Mouse (Mus musculus) C2C12 (cell line): ENCODE measurements around the gene Mtr. TPM values are rescaled to one million over a fixed set of nuclear protein-coding genes. Genes with fewer than 3 reads are reported as not detected.

Experiments used
- H3K27me3 ChIP-seq: one replicate; pipeline ENCODE4 v1.6.1; 2011; ENCODE audit not compliant: control insufficient read depth, insufficient read depth, insufficient read length
- H3K36me3 ChIP-seq: one replicate; pipeline ENCODE4 v1.6.1; 2011; ENCODE audit not compliant: control insufficient read depth, insufficient read depth
- H3K4me3 ChIP-seq: one replicate; pipeline ENCODE4 v1.5.1; 2011; ENCODE audit warnings: mild to moderate bottlenecking, control low read depth; ENCODE audit not compliant: poor library complexity, insufficient read depth, severe bottlenecking
- H3K79me2 ChIP-seq: one replicate; pipeline ENCODE4 v1.6.1; 2011; ENCODE audit not compliant: control insufficient read depth, insufficient read depth
- H3K79me3 ChIP-seq: one replicate; pipeline ENCODE4 v1.6.1; 2011; ENCODE audit warnings: low read depth, control low read depth
- H3ac ChIP-seq: one replicate; pipeline ENCODE3; 2011; ENCODE audit warnings: low read depth; ENCODE audit not compliant: control insufficient read depth, insufficient read length
- CEBPB ChIP-seq: IDR thresholded peaks from one replicate; pipeline ENCODE4 v1.6.1; 2011; ENCODE audit warnings: low read depth, mild to moderate bottlenecking, control low read depth, moderate library complexity
- CTCF ChIP-seq: IDR thresholded peaks from one replicate; pipeline ENCODE4 v1.5.1; 2011; ENCODE audit not compliant: control insufficient read depth, insufficient read depth, insufficient read length
- FOSL1 ChIP-seq: IDR thresholded peaks from one replicate; pipeline ENCODE4 v1.8.0; 2011; ENCODE audit warnings: mild to moderate bottlenecking, low read length; ENCODE audit not compliant: poor library complexity, insufficient read depth, severe bottlenecking
- MAX ChIP-seq: IDR thresholded peaks from one replicate; pipeline ENCODE4 v1.6.1; 2011; ENCODE audit warnings: mild to moderate bottlenecking, control low read depth
- MYOD1 ChIP-seq: IDR thresholded peaks from one replicate; pipeline ENCODE4 v1.6.1; 2011; ENCODE audit warnings: low read depth; ENCODE audit not compliant: control insufficient read depth, insufficient read length
- MYOG ChIP-seq: IDR thresholded peaks from one replicate; pipeline ENCODE4 v1.6.1; 2011; ENCODE audit not compliant: control insufficient read depth, insufficient read length; ENCODE audit errors: extremely low read depth
- USF1 ChIP-seq: IDR thresholded peaks from one replicate; pipeline ENCODE4 v1.6.1; 2011; ENCODE audit warnings: low read depth, mild to moderate bottlenecking, control low read depth, moderate library complexity
- polyA plus RNA-seq: library from polyadenylated mRNA; unstranded; fragments of >200 nt; fragmentation: generic; extraction: Trizol; gene quantifications from one replicate; pipeline ENCODE4 v1.2.1, GENCODE M21; 2012; ENCODE audit warnings: missing spikeins

Mtr gene
- polyA plus RNA-seq, 1 experiment = 5.6 TPM

DNA sequence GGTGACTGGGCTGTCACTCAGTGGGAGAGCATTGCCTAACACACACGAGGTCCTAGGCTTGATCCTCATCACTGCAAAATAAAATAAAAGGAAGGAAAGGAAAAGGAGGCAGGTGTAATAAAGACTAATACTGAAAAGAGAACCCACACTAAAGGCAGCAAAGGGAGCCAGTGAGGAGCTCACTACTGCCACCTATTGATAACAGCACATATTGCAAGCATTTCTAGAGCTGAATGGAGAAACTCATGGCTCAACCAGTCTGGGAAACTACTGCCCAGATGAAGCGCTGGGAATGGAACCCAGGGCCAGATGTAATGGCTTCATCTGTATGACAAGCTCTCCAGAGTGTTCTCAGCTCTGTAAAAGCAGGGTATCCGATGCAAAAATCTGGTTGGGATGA, 15.0 kb upstream of the Mtr start:
- Histone ChIP-seq H3ac (no peak overlapping the region), H3K27me3 (peaks cover 11% of the 10 kb centered on the region), H3K4me3 (no peak overlapping the region), H3K79me3 (no peaks in the 10 kb centered on the region), H3K36me3 (no peaks in the 10 kb centered on the region), H3K79me2 (no peaks in the 10 kb centered on the region)
- no peak for TF ChIP-seq MYOD1
- no peak for TF ChIP-seq CTCF
- no peak for TF ChIP-seq USF1
- TF ChIP-seq MAX = no peak

DNA sequence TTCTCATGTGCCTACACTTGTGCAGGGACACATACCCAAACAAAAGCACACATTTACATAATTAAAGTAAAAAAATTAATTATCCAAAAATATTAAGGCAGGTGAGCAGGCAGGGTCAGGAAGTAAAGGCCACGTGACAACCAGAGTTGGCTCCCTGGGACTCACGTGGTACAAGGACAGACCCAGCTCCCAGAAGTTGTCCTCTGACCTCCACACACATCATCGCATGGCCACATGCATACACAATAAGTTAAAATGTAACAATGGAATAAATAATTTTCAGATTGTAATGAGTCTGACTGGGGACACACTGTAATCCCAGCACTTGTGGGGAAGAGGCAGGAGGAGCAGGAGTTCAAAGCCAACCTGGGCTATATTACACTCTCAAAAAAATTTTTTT, 10.1 kb upstream of the Mtr start:
- TF ChIP-seq MYOG = no peak
- TF ChIP-seq CEBPB = no peak
- TF ChIP-seq MAX = no peak
- no peak for TF ChIP-seq FOSL1
- no peak for TF ChIP-seq CTCF
- no peak for TF ChIP-seq USF1
- no peak for TF ChIP-seq MYOD1
- Histone ChIP-seq H3K4me3 (no peak overlapping the region), H3K79me2 (no peaks in the 10 kb centered on the region), H3K79me3 (no peaks in the 10 kb centered on the region), H3ac (no peak overlapping the region), H3K36me3 (no peaks in the 10 kb centered on the region), H3K27me3 (no peaks in the 10 kb centered on the region)

DNA sequence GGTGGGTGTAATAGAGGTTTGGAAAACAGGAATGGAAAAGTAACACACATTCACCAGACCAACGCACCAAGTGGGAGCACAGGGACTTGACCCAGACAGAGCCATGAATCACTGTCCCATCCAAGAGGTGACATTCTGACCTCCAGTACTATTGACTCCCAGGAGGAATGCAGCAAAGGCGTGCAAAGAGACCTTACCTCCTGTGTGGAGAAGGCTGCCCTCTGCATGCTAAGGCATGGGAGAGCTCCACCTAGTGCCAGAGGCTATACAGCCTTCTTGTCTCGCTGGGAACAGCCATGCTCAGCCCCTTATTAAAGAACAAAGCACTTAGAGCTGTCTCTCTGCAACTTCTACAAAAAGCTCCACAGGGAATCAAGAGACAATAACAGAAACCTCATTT, 9.2 kb upstream of the Mtr start:
- no peak for TF ChIP-seq MAX
- no peak for TF ChIP-seq FOSL1
- TF ChIP-seq CTCF = peak; percentile 9
- no peak for TF ChIP-seq MYOG
- no peak for TF ChIP-seq MYOD1
- Histone ChIP-seq H3K79me2 (no peaks in the 10 kb centered on the region), H3ac (no peak overlapping the region), H3K36me3 (no peaks in the 10 kb centered on the region), H3K79me3 (no peaks in the 10 kb centered on the region), H3K27me3 (no peaks in the 10 kb centered on the region), H3K4me3 (no peak overlapping the region)

DNA sequence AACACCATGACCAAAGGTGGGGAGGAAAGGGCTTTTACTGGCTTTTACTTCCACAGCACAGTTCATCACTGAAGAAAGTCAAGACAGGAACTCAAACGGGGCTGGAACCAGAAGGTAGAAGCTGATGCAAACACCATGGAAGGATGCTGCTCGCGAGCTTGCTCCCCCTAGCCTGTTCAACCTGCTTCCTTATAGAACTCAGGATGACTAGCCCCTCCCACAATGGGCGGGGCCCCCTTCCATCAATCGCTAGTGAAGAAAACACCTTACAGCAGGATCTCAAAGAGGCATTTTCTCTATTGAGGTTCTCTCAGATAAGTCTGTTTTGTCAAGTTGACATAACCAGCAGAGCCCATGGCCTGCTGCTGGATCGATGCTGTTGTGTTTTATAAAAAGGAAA, 6.1 kb upstream of the Mtr start:
- TF ChIP-seq MAX (no peak), USF1 (no peak), MYOG (no peak), MYOD1 (no peak), CTCF (no peak), CEBPB (no peak), FOSL1 (no peak)
- no peaks in the 10 kb centered on the region for H3K27me3 ChIP-seq
- no peaks in the 10 kb centered on the region for H3K79me2 ChIP-seq
- no peak overlapping the region for H3ac ChIP-seq
- no peaks in the 10 kb centered on the region for H3K79me3 ChIP-seq
- H3K4me3 ChIP-seq = no peak overlapping the region
- no peaks in the 10 kb centered on the region for H3K36me3 ChIP-seq

DNA sequence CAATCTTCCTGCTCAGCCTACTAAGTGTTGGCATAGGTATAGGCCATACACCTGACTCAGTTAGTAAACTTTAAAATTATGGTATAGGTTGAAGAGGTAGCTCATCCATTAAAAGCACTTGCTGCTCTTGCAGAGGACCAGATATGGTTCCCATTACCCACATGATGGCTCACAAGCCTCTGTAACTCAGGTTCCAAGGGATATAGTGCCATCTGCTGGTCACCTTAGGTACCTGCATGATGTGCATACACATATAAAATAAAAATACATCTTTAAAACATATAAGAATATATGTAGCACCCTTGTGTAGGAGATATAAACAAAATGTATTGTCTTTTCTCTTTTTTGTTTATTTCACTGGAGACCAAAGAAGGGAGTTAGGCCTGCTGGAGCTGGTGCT, 3.6 kb upstream of the Mtr start:
- Histone ChIP-seq H3K79me3 (peaks cover 6% of the 10 kb centered on the region), H3ac (no peak overlapping the region)
- TF ChIP-seq CEBPB (no peak), USF1 (no peak), MYOD1 (no peak), FOSL1 (no peak), MYOG (no peak), MAX (no peak), CTCF (no peak)

DNA sequence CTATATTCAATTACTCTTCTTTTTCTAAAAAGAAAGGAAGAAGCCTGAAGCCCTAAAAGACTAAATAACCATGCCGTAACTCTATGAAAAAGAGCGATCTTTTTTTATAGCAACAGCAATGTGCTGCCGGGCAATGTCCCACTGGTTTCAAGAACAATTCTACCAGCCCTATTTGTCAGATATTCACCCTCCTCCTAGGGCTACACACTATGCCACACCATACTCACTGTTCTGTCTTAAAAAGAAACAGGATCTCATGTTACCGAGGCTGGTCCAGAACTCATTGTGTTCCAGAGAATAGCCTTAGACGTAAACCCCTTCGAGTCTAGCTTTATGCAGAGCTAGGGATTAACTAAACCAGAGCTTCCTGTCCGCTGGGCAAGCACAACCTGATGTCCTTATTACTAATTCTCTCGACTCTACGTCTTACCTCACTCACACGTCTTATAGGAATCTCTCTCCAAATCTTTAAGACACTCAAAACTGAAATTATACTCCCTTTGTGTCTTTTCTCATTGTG, 982 bp downstream of the Mtr start:
- Histone ChIP-seq H3K79me2 (peaks cover 45% of the 10 kb centered on the region), H3K36me3 (peaks cover 15% of the 10 kb centered on the region), H3K79me3 (peaks cover 27% of the 10 kb centered on the region), H3K4me3 (peak overlapping the region; percentile 65), H3K27me3 (no peaks in the 10 kb centered on the region), H3ac (peak overlapping the region; percentile 93)
- TF ChIP-seq USF1 = no peak
- TF ChIP-seq FOSL1 = no peak
- no peak for TF ChIP-seq CTCF
- TF ChIP-seq MYOG = no peak
- TF ChIP-seq CEBPB = no peak
- TF ChIP-seq MAX = no peak
- TF ChIP-seq MYOD1 = no peak

More for the DNA sequence above, 3.6 kb upstream of the Mtr start:
- Histone ChIP-seq H3K79me2 (peaks cover 14% of the 10 kb centered on the region), H3K4me3 (no peak overlapping the region), H3K36me3 (no peaks in the 10 kb centered on the region), H3K27me3 (no peaks in the 10 kb centered on the region)
